8 mouse cellular contexts compared by ENCODE assay signal in the genomic region with DNA sequence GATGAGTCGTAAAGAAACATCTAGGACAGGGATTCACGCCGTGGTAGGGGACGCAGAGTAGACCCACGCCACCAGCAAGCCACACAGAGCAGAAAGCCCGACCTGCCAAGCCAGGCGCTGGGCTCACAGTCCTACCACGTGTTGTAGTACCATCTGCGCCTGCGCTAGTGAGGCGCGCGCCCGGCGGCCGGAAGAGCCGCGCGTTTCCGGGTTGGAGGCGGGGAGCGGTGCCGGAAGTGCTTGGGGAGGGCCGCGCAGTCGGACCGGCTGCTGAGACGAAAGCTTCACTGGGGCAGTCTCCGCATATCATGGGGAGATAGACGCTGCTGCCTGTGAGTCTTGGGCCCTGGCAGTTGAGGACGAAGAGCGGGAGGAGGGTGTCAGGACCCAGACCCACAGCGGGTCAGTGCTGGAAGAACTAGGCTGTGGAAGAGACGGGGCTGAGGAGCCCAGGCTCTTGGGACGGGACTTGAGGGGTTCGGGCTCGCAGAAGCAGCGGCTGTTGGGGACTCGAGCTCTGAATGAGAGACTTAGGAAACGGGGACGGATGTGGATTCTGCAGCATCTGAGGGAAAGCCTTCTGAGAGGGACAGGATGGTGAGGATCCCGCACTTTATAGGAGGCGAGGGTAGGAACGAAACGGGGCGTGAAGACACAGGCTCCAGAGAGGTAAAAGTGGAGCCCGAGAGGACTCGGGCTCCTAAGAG. TPM values are rescaled to one million over a fixed set of nuclear protein-coding genes. Genes with fewer than 3 reads are reported as not detected.
DNase-seq lines count a peak whose midpoint lies in the region; ATAC-seq and TF ChIP-seq lines count a peak whose summit lies in the region.

A gene (plus strand): TSS at position 220 of the 707 bp plus-strand sequence.

- peaks cover 3 to 19% of the 10 kb centered on the region in 2 experiments for H3K4me1 ChIP-seq in MEL (ENCODE audit: control insufficient read depth in 1 of 2, insufficient read depth in 2 of 2, low read length in 2 of 2)
- no peaks in the 10 kb centered on the region for H3K4me1 ChIP-seq in cerebellum, adult 2 months (ENCODE audit: control insufficient read depth, insufficient read depth, low read length)
- H3K4me1 ChIP-seq in hindbrain, embryonic 10.5 days (replicated peaks) = peaks cover 34% of the 10 kb centered on the region
- no peaks in the 10 kb centered on the region for H3K4me1 ChIP-seq in lung, postnatal 0 days (ENCODE audit: insufficient read depth, low read depth, low read length)

- WGBS in cerebellum, adult 2 months = 1% methylated on average over 48 of the region's 48 CpGs
- WGBS in hindbrain, embryonic 10.5 days = under 1% methylated on average over 48 of the region's 48 CpGs
- under 1% methylated on average over 43 of the region's 48 CpGs for WGBS in lung, postnatal 0 days

- no peaks in the 10 kb centered on the region for H3K9me3 ChIP-seq in MEL (replicated peaks; ENCODE audit: insufficient read depth, low read length)
- H3K9me3 ChIP-seq in hindbrain, embryonic 10.5 days = no peaks in the 10 kb centered on the region
- H3K9me3 ChIP-seq in lung, postnatal 0 days (ENCODE audit: low read length) = no peaks in the 10 kb centered on the region

- TF ChIP-seq EP300 in MEL (IDR thresholded peaks at IDR 0.05; ENCODE audit: low read depth in 1 of 2, low read length in 2 of 2) = no peak
- TF ChIP-seq EP300 in lung, postnatal 0 days (IDR thresholded peaks at IDR 0.05) = no peak

- peak within 1 kb of the TSS; percentile 89 for H3K4me2 ChIP-seq in lung, postnatal 0 days (replicated peaks; ENCODE audit: low read depth, low read length)

- DNase-seq in MEL (ENCODE audit: low read depth, low spot score) = peak; percentile 97
- DNase-seq in cerebellum, adult 2 months = peak; percentile 92 to 93
- peak; percentile 94 for DNase-seq in forelimb bud, embryonic 11.5 days (ENCODE audit: low read depth, low spot score)
- peak; percentile 94 for DNase-seq in hindbrain, embryonic 10.5 days (ENCODE audit: low spot score)
- DNase-seq in layer of hippocampus, adult 9-11 months = peak; percentile 94
- DNase-seq in lung, postnatal 0 days (ENCODE audit: low spot score) = peak; percentile 97
- DNase-seq in ovary, postnatal 14 days (ENCODE audit: low spot score) = peak; percentile 85
- peak; percentile 94 for DNase-seq in thymus, postnatal 14 days

- peak; percentile 94 for ATAC-seq in lung, postnatal 0 days

- peak; percentile 100 for TF ChIP-seq POLR2A in MEL (IDR thresholded peaks at IDR 0.05; ENCODE audit: control insufficient read depth in 1 of 2, insufficient read depth in 1 of 2, low read depth in 1 of 2, low read length in 2 of 2, poor library complexity in 1 of 2)
- TF ChIP-seq POLR2A in cerebellum, adult 2 months (IDR thresholded peaks at IDR 0.05; ENCODE audit: borderline replicate concordance, insufficient read depth, low read length) = peak; percentile 98

- H3K9ac ChIP-seq in MEL (ENCODE audit: control insufficient read depth, low read depth, low read length, poor library complexity, severe bottlenecking) = peak within 1 kb of the TSS; percentile 94
- peak within 1 kb of the TSS; percentile 89 for H3K9ac ChIP-seq in lung, postnatal 0 days (replicated peaks; ENCODE audit: low read depth)

- no peak for TF ChIP-seq CTCF in MEL (IDR thresholded peaks at IDR 0.05 in 2 of 3, conservative IDR thresholded peaks at IDR 0.05 in 1 of 3; ENCODE audit: control insufficient read depth in 1 of 3, insufficient read depth in 1 of 3, low read depth in 2 of 3, low read length in 3 of 3, poor library complexity in 1 of 3, severe bottlenecking in 1 of 3)
- no peak for TF ChIP-seq CTCF in cerebellum, adult 2 months (IDR thresholded peaks at IDR 0.05; ENCODE audit: borderline replicate concordance, insufficient read depth, low read depth, low read length)
- TF ChIP-seq CTCF in lung, postnatal 0 days (IDR thresholded peaks at IDR 0.05) = no peak

- TF ChIP-seq RAD21 in MEL (IDR thresholded peaks at IDR 0.05; ENCODE audit: low read depth, low read length) = no peak

- H3K27me3 ChIP-seq in MEL (ENCODE audit: control insufficient read depth in 1 of 2, insufficient read depth in 2 of 2, low read length in 2 of 2) = no peaks in the 10 kb centered on the region
- no peaks in the 10 kb centered on the region for H3K27me3 ChIP-seq in cerebellum, adult 2 months (ENCODE audit: control insufficient read depth, insufficient read depth, low read length)
- no peaks in the 10 kb centered on the region for H3K27me3 ChIP-seq in hindbrain, embryonic 10.5 days (ENCODE audit: insufficient read depth, poor library complexity, severe bottlenecking)
- no peaks in the 10 kb centered on the region for H3K27me3 ChIP-seq in lung, postnatal 0 days (replicated peaks; ENCODE audit: insufficient read depth, low read length)

- peak within 1 kb of the TSS; percentile 87 to 88 for H3K4me3 ChIP-seq in MEL (ENCODE audit: control insufficient read depth in 1 of 2, insufficient read depth in 1 of 2, low read depth in 2 of 2, low read length in 2 of 2)
- peak within 1 kb of the TSS; percentile 95 for H3K4me3 ChIP-seq in cerebellum, adult 2 months (replicated peaks; ENCODE audit: insufficient read depth, low read depth, low read length)
- H3K4me3 ChIP-seq in hindbrain, embryonic 10.5 days = peak within 1 kb of the TSS; percentile 86
- peak within 1 kb of the TSS; percentile 88 for H3K4me3 ChIP-seq in lung, postnatal 0 days (ENCODE audit: low read depth, low read length)

- H3K36me3 ChIP-seq in MEL (ENCODE audit: control insufficient read depth in 1 of 2, insufficient read depth in 2 of 2, low read length in 2 of 2) = peaks cover 2 to 30% of the 10 kb centered on the region in 2 experiments; a peak in 2 of 4 replicates
- peaks cover 5% of the 10 kb centered on the region; the same call in 1 of the 2 replicates for H3K36me3 ChIP-seq in hindbrain, embryonic 10.5 days
- H3K36me3 ChIP-seq in lung, postnatal 0 days (ENCODE audit: insufficient read depth, low read length) = no peaks in the 10 kb centered on the region

- peaks cover 20% of the 10 kb centered on the region for H3K79me2 ChIP-seq in MEL (ENCODE audit: control insufficient read depth, insufficient read depth, low read length, poor library complexity)

- H3K27ac ChIP-seq in MEL (ENCODE audit: control insufficient read depth, low read depth, low read length) = peak within 1 kb of the TSS; percentile 92
- peak within 1 kb of the TSS; percentile 81 for H3K27ac ChIP-seq in cerebellum, adult 2 months (ENCODE audit: insufficient read depth, low read length)
- peak within 1 kb of the TSS; percentile 93 for H3K27ac ChIP-seq in hindbrain, embryonic 10.5 days
- peak within 1 kb of the TSS; percentile 92 for H3K27ac ChIP-seq in lung, postnatal 0 days (ENCODE audit: low read length)

TF ChIP-seq in MEL, 35 proteins besides CTCF, POLR2A, EP300 and RAD21:
- TF ChIP-seq UBTF (IDR thresholded peaks at IDR 0.05; ENCODE audit: borderline replicate concordance, insufficient read depth, low read depth, low read length) (no peak), TBP (IDR thresholded peaks at IDR 0.05; ENCODE audit: low read depth, low read length) (peak; percentile 88), TCF12 (IDR thresholded peaks at IDR 0.05; ENCODE audit: low read depth, low read length) (no peak)

RNA-seq across cellular contexts. Expression of the gene that starts here (rescaled TPM):
- total RNA-seq in MEL (2012; rRNA removed) = 56.7 and 62.6 TPM in 2 replicates
- 10 to 100 TPM in 1 of 2 experiments, not detected in 1; 76.4 TPM for polyA plus RNA-seq in MEL (2012; ENCODE audit: insufficient read depth in 1 of 2, insufficient read length in 2 of 2, low read depth in 1 of 2, low replicate concordance in 2 of 2, missing spikeins in 1 of 2)
- 22.5 and 24.3 TPM in 2 replicates for polyA plus RNA-seq in cerebellum, adult 2 months (2012; rRNA removed)
- polyA plus RNA-seq in hindbrain, embryonic 10.5 days (2016; fragmentation: Nextera tagmentation; extraction: Ambion mirVana) = 60.9 and 62.1 TPM in 2 replicates
- 32.1 and 39.7 TPM in 2 replicates for polyA plus RNA-seq in lung, postnatal 0 days (2015; fragmentation: Nextera tagmentation; extraction: Ambion mirVana)

Comparison
In these comparisons a context has a peak if more than half of its experiments do, and no peak if none do; other contexts are left out.
1. Peak in every context shown above with its lines: DNase-seq, ATAC-seq, H3K4me3 ChIP-seq and H3K27ac ChIP-seq.